Mouse (Mus musculus) kidney, embryonic 14.5 days (tissue): ENCODE results near the gene Rrbp1. TPM values are rescaled to one million over a fixed set of nuclear protein-coding genes. Genes with fewer than 3 reads are reported as not detected.

Experiments used
- ATAC-seq: fragments of 200-750 bp; cut with Nextera tagmentation; 2 replicates; pipeline ENCODE4 v1.8.0; 2017; ENCODE audit warnings: moderate number of reproducible peaks, mild to moderate bottlenecking, moderate TSS enrichment, moderate library complexity; ENCODE audit not compliant: low FRiP score, low TSS enrichment
- H3K27ac ChIP-seq: fragments of 300-500 bp; sonication (generic); 2 replicates; pipeline ENCODE4 v1.5.1; 2014; ENCODE audit warnings: low read depth, mild to moderate bottlenecking, low read length, moderate library complexity, mixed read lengths
- H3K27me3 ChIP-seq: fragments of 300-500 bp; sonication (generic); 2 replicates; pipeline ENCODE4 v1.6.1; 2014; ENCODE audit warnings: mild to moderate bottlenecking, low read length; ENCODE audit not compliant: control insufficient read depth, insufficient read depth
- H3K36me3 ChIP-seq: fragments of 300-500 bp; sonication (generic); 2 replicates; pipeline ENCODE4 v1.6.1; 2014; ENCODE audit warnings: low read length, mixed read lengths; ENCODE audit not compliant: control insufficient read depth, insufficient read depth
- H3K4me1 ChIP-seq: fragments of 300-500 bp; sonication (generic); 2 replicates; pipeline ENCODE4 v1.6.1; 2014; ENCODE audit warnings: low read length, mixed read lengths; ENCODE audit not compliant: control insufficient read depth, insufficient read depth
- H3K4me2 ChIP-seq: fragments of 300-500 bp; sonication (generic); replicated peaks from 2 replicates; pipeline ENCODE4 v1.6.1; 2014; ENCODE audit warnings: low read depth, mild to moderate bottlenecking, low read length
- H3K4me3 ChIP-seq: fragments of 300-500 bp; sonication (generic); 2 replicates; pipeline ENCODE4 v1.5.1; 2014; ENCODE audit warnings: mild to moderate bottlenecking, low read length
- H3K9ac ChIP-seq: fragments of 300-500 bp; sonication (generic); 2 replicates; pipeline ENCODE4 v1.6.1; 2014; ENCODE audit warnings: low read depth, mild to moderate bottlenecking, low read length, moderate library complexity
- H3K9me3 ChIP-seq: fragments of 300-500 bp; sonication (generic); 2 replicates; pipeline ENCODE4 v1.6.1; 2016; ENCODE audit warnings: low read length; ENCODE audit not compliant: control insufficient read depth
- WGBS: fragments of 180-500 bp; shearing (Covaris S2); extraction: QIAGEN DNeasy Blood & Tissue Kit; methylation state at CpG from one replicate; pipeline ENCODE4 v1.1.7; 2014; 5-methylcytosine and 5-hydroxymethylcytosine counted together
- polyA plus RNA-seq: library from polyadenylated mRNA; unstranded; fragments of >200 nt; fragmentation: Nextera tagmentation; extraction: Ambion mirVana; gene quantifications from 2 replicates; pipeline ENCODE4 v1.2.1, GENCODE M21; 2014

The Rrbp1 gene
- polyA plus RNA-seq, 1 experiment from 2014 or later, result 97.1 TPM

GRCm38 (mm10) chr2:143992977-143993376 lies 18.1 kb downstream of the Rrbp1 start:
- 86% methylated on average over 1 of the region's 1 CpGs for WGBS
- Histone ChIP-seq H3K36me3 (no peaks in the 10 kb centered on the region; the same call in 1 of the 2 replicates), H3K4me3 (no peak overlapping the region), H3K9me3 (no peaks in the 10 kb centered on the region), H3K27ac (no peak overlapping the region), H3K4me2 (no peak overlapping the region), H3K27me3 (no peaks in the 10 kb centered on the region), H3K9ac (no peak overlapping the region), H3K4me1 (peaks cover 8% of the 10 kb centered on the region)
- ATAC-seq, result no peak

- peaks cover 2% of the 10 kb centered on the region; the same call in 1 of the 2 replicates for H3K36me3 ChIP-seq
- ATAC-seq, result no peak
- H3K27ac ChIP-seq, result no peak overlapping the region
- H3K4me3 ChIP-seq, result no peak overlapping the region
- 91% methylated on average over 7 of the region's 7 CpGs for WGBS
- no peaks in the 10 kb centered on the region for H3K27me3 ChIP-seq
- H3K9ac ChIP-seq, result no peak overlapping the region
- H3K4me1 ChIP-seq, result peaks cover 8% of the 10 kb centered on the region
- H3K4me2 ChIP-seq, result no peak overlapping the region
- no peaks in the 10 kb centered on the region for H3K9me3 ChIP-seq
Observed at GRCm38 (mm10) chr2:143991964-143992672, 18.9 kb downstream of the Rrbp1 start.

GRCm38 (mm10) chr2:143990997-143991396 lies 20.1 kb downstream of the Rrbp1 start:
- 52% methylated on average over 1 of the region's 1 CpGs for WGBS
- no peak overlapping the region for H3K4me2 ChIP-seq
- ATAC-seq, result no peak
- peaks cover 8% of the 10 kb centered on the region for H3K4me1 ChIP-seq
- no peak overlapping the region for H3K27ac ChIP-seq
- H3K4me3 ChIP-seq, result no peak overlapping the region
- no peaks in the 10 kb centered on the region for H3K27me3 ChIP-seq
- H3K36me3 ChIP-seq, result peaks cover 6% of the 10 kb centered on the region; the same call in 1 of the 2 replicates
- H3K9ac ChIP-seq, result no peak overlapping the region
- no peaks in the 10 kb centered on the region for H3K9me3 ChIP-seq

GRCm38 (mm10) chr2:143988016-143988415 lies 23.0 kb downstream of the Rrbp1 start:
- Histone ChIP-seq H3K27me3 (no peaks in the 10 kb centered on the region), H3K9ac (no peak overlapping the region), H3K9me3 (no peaks in the 10 kb centered on the region), H3K4me1 (peaks cover 8% of the 10 kb centered on the region), H3K36me3 (peaks cover 13% of the 10 kb centered on the region; the same call in 1 of the 2 replicates), H3K4me2 (no peak overlapping the region), H3K4me3 (no peak overlapping the region), H3K27ac (no peak overlapping the region)
- 91% methylated on average over 3 of the region's 3 CpGs for WGBS
- no peak for ATAC-seq

GRCm38 (mm10) chr2:143987485-143987884 lies 23.6 kb downstream of the Rrbp1 start:
- WGBS, result 76% methylated on average over 2 of the region's 2 CpGs

GRCm38 (mm10) chr2:143983482-143983881 lies 27.6 kb downstream of the Rrbp1 start:
- WGBS, result 51% methylated on average over 2 of the region's 2 CpGs
- ATAC-seq, result no peak
- Histone ChIP-seq H3K9ac (no peak overlapping the region), H3K4me1 (no peaks in the 10 kb centered on the region), H3K9me3 (no peaks in the 10 kb centered on the region), H3K4me3 (no peak overlapping the region), H3K27ac (no peak overlapping the region), H3K4me2 (no peak overlapping the region), H3K36me3 (peaks cover 23% of the 10 kb centered on the region), H3K27me3 (no peaks in the 10 kb centered on the region)

More at GRCm38 (mm10) chr2:143987485-143987884, 23.6 kb downstream of the Rrbp1 start:
- Histone ChIP-seq H3K4me3 (no peak overlapping the region), H3K27ac (no peak overlapping the region), H3K36me3 (peaks cover 13% of the 10 kb centered on the region; the same call in 1 of the 2 replicates), H3K27me3 (no peaks in the 10 kb centered on the region), H3K9ac (no peak overlapping the region), H3K4me2 (no peak overlapping the region), H3K9me3 (no peaks in the 10 kb centered on the region), H3K4me1 (peaks cover 8% of the 10 kb centered on the region)
- ATAC-seq, result no peak

- no peak overlapping the region for H3K27ac ChIP-seq
- H3K9me3 ChIP-seq, result no peaks in the 10 kb centered on the region
- H3K36me3 ChIP-seq, result peaks cover 23% of the 10 kb centered on the region
- WGBS, result 52% methylated on average over 3 of the region's 3 CpGs
- H3K4me3 ChIP-seq, result no peak overlapping the region
- no peak for ATAC-seq
- no peaks in the 10 kb centered on the region for H3K4me1 ChIP-seq
- no peak overlapping the region for H3K4me2 ChIP-seq
- H3K27me3 ChIP-seq, result no peaks in the 10 kb centered on the region
- H3K9ac ChIP-seq, result no peak overlapping the region
Observed at GRCm38 (mm10) chr2:143982901-143983300, 28.2 kb downstream of the Rrbp1 start.

- no peak for ATAC-seq
- WGBS, result 72% methylated on average over 4 of the region's 4 CpGs
Observed at GRCm38 (mm10) chr2:143982152-143982551, 28.9 kb downstream of the Rrbp1 start.

GRCm38 (mm10) chr2:143980781-143981398 lies 30.2 kb downstream of the Rrbp1 start:
- no peak overlapping the region for H3K9ac ChIP-seq
- H3K4me1 ChIP-seq, result no peaks in the 10 kb centered on the region
- H3K27ac ChIP-seq, result no peak overlapping the region
- ATAC-seq, result peak; percentile 61; the same call in 1 of the 2 replicates
- no peak overlapping the region for H3K4me2 ChIP-seq
- H3K4me3 ChIP-seq, result no peak overlapping the region
- H3K27me3 ChIP-seq, result no peaks in the 10 kb centered on the region
- peaks cover 16% of the 10 kb centered on the region for H3K36me3 ChIP-seq
- 41% methylated on average over 6 of the region's 6 CpGs for WGBS
- H3K9me3 ChIP-seq, result no peaks in the 10 kb centered on the region

More at GRCm38 (mm10) chr2:143982152-143982551, 28.9 kb downstream of the Rrbp1 start:
- Histone ChIP-seq H3K36me3 (peaks cover 21% of the 10 kb centered on the region), H3K9ac (no peak overlapping the region), H3K4me2 (no peak overlapping the region), H3K4me1 (no peaks in the 10 kb centered on the region), H3K4me3 (no peak overlapping the region), H3K27ac (no peak overlapping the region), H3K27me3 (no peaks in the 10 kb centered on the region), H3K9me3 (no peaks in the 10 kb centered on the region)
